Mouse (Mus musculus) lung, postnatal 25 days (tissue): ENCODE measurements around the gene Sox5.

ENCODE experiments used
- DNase-seq: peaks from one replicate; pipeline ENCODE4 v3.0.0; 2022; ENCODE audit warnings: low spot score

The Sox5 gene

DNA sequence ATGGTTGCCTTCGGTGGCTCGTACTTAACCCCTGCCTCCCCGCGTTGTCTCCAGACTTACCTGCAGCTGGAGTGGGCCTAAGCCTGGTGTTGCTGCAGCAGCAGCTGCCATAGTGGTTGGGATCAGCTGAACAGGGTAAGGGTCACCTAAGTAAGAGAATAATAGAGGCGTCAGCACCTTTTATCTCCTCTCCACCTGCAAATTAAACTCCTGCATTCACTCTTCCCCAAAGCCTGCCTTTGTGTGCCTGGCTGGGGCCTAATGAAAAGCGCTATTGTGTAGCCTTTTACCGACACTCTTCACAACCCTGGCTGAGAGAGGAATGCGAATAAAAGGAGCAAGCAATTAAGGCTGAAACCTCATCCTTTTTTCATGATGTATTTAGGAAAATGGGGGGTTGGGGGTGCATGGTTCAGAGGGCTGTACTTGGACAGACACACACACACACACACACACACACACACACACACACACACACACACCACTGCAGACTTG lies 840.4 kb downstream of the Sox5 start:
- DNase-seq: no peak

- DNase-seq: no peak
Measured at GRCm38 (mm10) chr6:143923146-143923545, 858.6 kb downstream of the Sox5 start.

DNA sequence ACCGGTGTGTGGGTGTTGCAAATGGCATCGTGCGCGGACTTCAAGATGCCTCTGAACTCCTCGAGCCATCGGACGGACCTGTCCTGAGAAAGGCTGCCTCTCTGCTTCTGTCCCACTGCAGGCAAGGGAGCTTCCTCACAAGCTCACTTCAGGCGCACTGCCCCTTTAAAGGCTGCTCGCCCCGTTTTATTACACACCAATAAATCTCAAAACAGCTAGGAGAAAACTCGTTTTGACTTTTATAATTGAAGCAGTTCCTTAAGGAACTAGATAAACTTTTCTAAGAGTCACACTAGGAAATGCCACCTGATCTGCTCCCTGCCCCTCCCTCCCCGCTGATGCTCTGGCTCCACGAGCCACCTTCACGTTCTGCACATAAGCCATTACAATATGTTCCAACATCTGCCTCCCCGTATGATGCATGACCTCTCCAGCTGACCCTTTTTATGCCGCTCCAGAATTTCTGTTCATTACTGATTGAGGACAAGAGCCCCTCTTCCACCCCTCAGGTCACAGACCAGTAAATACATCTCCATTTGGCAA lies 863.3 kb downstream of the Sox5 start:
- DNase-seq: no peak

DNA sequence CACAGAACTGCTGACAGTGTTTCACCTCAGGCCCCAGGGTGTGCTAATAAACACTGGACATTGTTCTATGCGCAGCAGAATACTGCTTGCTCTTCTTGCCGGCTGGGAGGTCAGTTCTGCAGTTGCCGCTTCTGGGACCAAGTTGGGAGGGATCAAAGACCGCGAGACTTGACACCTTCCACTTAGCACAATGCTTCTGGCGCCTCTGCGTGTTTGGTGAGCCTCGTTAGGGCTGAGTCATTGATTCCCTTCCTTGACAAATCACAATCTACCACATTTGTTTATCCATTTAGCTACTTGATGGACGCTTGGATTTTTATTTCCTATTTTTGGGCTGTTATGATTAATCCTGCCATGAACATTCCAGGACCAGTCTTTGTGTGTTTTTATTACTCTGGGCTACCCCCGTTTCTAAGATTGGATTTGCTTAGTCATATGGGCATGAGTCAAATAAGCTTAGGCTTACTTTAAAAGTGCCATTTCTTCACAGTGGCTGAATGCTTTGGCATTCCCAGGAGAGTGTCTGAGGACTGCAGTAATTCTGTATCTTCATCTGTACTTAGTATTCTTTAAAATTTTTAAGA lies 865.5 kb downstream of the Sox5 start:
- no peak for DNase-seq

DNA sequence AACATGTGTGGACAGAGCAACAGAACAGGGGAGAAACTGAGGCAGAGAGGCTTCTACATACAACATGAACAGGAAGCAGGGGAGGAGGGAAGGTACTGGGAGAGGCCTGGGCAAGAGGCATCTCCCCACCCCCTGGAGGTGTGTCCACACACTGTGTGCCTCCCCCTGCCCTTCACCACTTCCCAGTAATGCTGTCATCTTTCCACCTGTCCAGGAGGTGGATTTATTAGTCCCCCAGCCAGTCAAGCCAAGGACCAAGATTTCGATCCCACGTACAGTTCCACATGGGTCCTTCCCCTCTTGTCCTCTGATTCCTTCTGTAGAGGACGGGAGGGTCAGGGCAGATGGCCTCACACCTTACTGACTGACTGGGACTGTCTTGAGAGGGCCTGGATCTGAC lies 866.1 kb downstream of the Sox5 start:
- no peak for DNase-seq

- no peak for DNase-seq
Measured at GRCm38 (mm10) chr6:143912316-143912715, 869.5 kb downstream of the Sox5 start.

- no peak for DNase-seq
Measured at GRCm38 (mm10) chr6:143904693-143905031, 877.1 kb downstream of the Sox5 start.

DNA sequence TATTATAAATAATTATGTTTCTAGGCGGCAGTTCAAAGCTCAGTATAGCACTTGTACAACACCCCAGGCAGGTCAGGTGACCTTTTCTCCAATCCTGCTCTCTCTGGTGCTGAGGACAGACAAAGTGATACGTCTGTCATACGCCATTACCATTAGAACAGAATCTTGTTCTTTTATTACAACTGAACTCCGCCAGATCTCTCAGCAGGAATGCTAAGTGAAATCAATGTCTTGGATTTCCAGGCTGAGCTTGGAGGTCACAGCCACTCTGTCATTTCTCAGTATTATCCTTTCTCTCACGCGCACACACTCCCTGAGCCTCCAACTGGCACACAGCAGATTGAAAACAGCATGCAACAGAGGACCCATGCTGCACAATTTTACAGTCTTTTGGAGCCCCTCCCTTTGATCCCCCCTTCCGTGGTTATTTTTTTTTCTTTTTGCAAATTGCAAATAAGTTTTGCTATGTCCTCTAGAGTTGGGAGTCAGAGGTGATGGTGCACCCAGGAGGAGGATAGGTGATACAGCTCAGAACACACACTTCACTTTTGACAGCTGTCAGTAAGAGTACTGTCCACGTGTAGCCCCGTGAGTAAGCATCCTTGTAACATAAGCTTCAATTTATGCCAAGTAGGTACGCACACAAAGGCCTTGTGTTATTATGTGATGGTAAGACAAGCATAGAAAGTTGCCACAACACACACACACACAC lies 877.6 kb downstream of the Sox5 start:
- DNase-seq: no peak

DNA sequence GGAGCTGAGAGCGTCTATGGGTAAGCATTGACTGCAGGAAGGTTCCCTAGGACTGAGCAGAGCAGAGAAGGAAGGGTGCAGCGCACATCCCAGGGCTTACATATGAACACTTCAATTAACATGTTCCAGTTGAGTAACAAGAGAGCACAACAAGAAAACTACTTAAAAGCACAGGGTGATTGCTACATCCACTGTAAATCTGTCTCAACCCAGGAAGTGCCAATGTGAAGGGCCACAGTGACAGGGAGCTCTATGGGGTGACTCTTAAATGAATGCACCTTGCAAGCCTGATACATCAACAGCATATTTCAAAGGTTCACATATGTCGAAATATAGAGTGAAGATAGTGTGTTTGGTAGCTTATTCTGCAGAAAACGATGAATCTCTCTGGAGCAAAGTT lies 880.9 kb downstream of the Sox5 start:
- DNase-seq: no peak

GRCm38 (mm10) chr6:143895092-143895491 lies 886.7 kb downstream of the Sox5 start:
- no peak for DNase-seq

DNA sequence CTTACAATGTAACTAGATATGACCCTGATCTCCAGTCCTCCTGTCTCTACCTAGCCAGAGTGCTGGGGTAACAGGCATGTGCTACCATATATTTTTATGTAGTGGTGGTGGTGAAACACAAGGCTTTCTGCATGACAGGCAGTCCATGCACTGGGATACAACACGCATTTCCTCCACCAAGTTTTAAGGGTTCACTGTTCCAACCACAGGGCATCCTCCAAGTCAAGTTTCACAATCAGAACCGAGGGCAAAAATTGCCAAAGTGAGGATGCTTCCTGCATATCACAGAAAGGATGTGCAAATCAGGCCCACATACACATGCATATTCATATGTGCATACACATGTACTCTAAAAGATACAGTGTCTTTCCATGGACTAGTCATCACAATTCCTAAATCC lies 888.9 kb downstream of the Sox5 start:
- DNase-seq: no peak

GRCm38 (mm10) chr6:143888556-143888955 lies 893.2 kb downstream of the Sox5 start:
- DNase-seq: no peak

- DNase-seq: no peak
Measured at GRCm38 (mm10) chr6:143878525-143878924, 903.3 kb downstream of the Sox5 start.

- DNase-seq: no peak
Measured at GRCm38 (mm10) chr6:143868790-143869189, 913.0 kb downstream of the Sox5 start.

GRCm38 (mm10) chr6:143868155-143868685 lies 913.6 kb downstream of the Sox5 start:
- peak; percentile 29 for DNase-seq

- DNase-seq: no peak
Measured at GRCm38 (mm10) chr6:143867029-143867428, 914.7 kb downstream of the Sox5 start.

- DNase-seq: no peak
Measured at GRCm38 (mm10) chr6:143866566-143866965, 915.2 kb downstream of the Sox5 start.

DNA sequence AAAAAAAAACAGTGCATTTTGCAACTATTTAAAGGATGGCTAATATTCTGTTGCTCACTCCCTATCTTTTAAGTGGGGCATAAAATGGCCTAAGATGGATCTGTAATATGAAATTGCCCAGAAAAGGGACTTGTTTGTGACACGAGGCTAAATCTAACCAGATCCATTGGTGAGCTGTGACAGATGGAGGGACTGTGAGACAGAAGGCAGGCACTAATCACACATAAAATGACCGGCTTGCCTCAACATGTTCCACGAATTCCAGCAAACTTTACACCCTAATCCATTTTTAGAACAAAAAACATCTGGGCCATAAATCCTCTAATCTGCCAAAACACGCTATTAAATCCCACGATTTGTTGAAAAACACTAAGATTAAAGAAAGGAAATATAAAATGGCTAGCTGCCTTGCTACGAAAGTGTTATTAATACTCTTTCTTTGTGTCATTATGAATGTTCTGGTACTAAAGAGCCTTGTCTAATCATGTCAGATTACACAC lies 919.1 kb downstream of the Sox5 start:
- no peak for DNase-seq

DNA sequence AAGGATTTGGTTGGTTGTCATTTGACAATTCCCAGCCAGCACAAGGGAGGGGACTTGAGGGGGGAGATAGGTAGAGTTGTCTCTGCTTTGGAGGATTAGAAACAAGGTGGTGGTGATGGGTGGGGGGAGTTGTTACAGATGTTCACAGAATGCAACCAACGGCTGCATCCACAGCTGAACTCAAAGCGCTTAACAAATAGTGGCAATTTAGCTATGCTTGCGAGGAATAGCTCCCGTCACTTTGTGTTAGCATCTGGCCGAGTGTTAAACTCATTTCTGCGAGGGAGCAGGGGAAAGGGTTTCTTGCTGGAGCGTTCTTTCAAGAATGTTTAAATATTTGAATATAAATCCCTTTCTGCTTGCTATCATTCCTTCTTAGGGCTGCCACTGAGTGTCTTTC lies 921.7 kb downstream of the Sox5 start:
- DNase-seq: no peak

DNA sequence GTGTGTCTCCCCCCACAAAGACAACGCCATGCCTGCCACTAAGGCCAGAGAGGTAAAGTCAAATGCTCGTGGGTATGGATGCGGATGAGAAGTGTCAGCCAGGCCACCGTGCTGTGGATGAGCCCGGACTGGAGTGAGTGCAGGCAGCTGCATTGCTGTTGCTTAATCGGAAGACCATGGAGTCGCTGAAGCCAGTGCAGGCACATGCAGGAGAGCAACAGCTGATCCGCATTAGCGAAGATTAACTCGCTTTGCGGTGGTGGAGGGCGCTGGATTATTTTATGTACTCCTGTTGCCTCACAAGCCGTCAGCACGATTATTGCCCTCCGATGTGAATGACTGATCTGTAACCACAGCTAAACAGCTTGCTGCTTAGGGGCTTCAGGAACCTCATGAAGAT lies 922.2 kb downstream of the Sox5 start:
- DNase-seq: no peak

DNA sequence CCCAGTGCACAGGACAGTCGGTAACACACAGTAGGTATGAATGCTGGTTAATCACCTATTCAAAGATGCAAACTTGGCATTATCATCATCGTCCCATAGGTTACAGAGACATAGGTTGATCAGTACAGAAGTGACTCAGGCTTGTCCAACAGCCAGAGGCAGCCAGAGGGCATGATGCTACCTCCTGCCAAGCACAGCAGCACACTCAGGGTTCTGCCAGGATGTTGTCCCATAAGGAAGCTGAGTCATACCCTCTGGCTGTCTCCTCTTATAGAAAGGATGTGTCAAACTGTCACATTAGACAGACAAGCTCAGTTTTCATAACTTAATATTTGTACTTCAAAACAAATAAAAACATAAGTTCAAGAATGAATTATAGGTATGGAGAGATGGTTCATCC lies 923.2 kb downstream of the Sox5 start:
- DNase-seq: no peak

- no peak for DNase-seq
Measured at GRCm38 (mm10) chr6:143857376-143857775, 924.4 kb downstream of the Sox5 start.

DNA sequence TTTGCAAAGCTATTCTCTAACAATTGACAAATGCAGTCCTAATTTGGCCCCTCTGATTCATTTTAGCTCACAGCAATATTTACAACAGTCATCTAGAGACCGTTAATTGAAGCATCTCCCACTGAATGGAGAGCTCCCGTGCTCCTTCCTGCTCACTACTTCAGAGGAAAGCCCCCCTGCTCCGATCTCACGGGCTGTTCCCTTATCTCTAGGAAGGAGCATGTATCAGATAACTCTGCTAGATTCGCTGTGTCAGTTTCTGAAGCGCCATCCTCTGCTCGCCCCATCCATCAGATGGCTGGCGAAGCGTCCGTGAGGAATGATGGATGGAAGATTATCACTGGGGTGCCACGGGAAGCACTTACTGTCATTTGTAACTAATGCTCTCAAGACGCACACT lies 926.4 kb downstream of the Sox5 start:
- no peak for DNase-seq
